Mouse (Mus musculus) G1E (cell line): ENCODE measurements around the gene Gpn3. TPM values are rescaled to one million over a fixed set of nuclear protein-coding genes. Genes with fewer than 3 reads are reported as not detected.

ENCODE experiments used
- ATAC-seq: 2 replicates; pipeline ENCODE4 v1.8.0; 2016; ENCODE audit warnings: mild to moderate bottlenecking; ENCODE audit not compliant: insufficient number of reproducible peaks, poor library complexity, low FRiP score, severe bottlenecking; ENCODE audit errors: extremely low read depth
- DNase-seq: peaks from one replicate; pipeline ENCODE4 v3.0.0; 2012; ENCODE audit warnings: low spot score
- H3K27me3 ChIP-seq: 2 replicates; pipeline ENCODE4 v1.6.1; 2012; ENCODE audit warnings: mild to moderate bottlenecking, low read length, inconsistent platforms; ENCODE audit not compliant: insufficient read depth
- H3K36me3 ChIP-seq: replicated peaks from 2 replicates; pipeline ENCODE3; 2012; ENCODE audit warnings: mild to moderate bottlenecking, inconsistent platforms
- H3K4me1 ChIP-seq: 2 replicates; pipeline ENCODE4 v1.6.1; 2012; ENCODE audit warnings: low read depth, low read length, inconsistent platforms, mixed read lengths; ENCODE audit not compliant: insufficient read depth
- H3K4me3 ChIP-seq: 2 replicates; pipeline ENCODE4 v1.5.1; 2012; ENCODE audit warnings: low read depth, mild to moderate bottlenecking, inconsistent platforms, low read length, moderate library complexity, mixed read lengths
- H3K9me3 ChIP-seq: replicated peaks from 2 replicates; pipeline ENCODE4 v1.6.1; 2012; ENCODE audit warnings: inconsistent platforms
- CTCF ChIP-seq: IDR thresholded peaks from 2 replicates; pipeline ENCODE4 v1.5.1; 2012; ENCODE audit warnings: low read depth, low read length, inconsistent platforms, mixed read lengths
- GATA1 ChIP-seq: IDR thresholded peaks from 2 replicates; pipeline ENCODE4 v1.6.1; 2012; ENCODE audit warnings: borderline replicate concordance, low read length, inconsistent platforms, mixed read lengths
- GATA2 ChIP-seq: IDR thresholded peaks from 2 replicates; pipeline ENCODE4 v1.6.1; 2012; ENCODE audit warnings: low read depth, low read length, inconsistent platforms, borderline replicate concordance
- POLR2AphosphoS5 ChIP-seq: IDR thresholded peaks from 2 replicates; pipeline ENCODE4 v1.6.1; 2012; ENCODE audit warnings: low read depth, low read length, inconsistent platforms; ENCODE audit not compliant: insufficient replicate concordance
- TAL1 ChIP-seq: conservative IDR thresholded peaks from 2 replicates; pipeline ENCODE4 v1.6.1; 2012; ENCODE audit warnings: low read depth, low read length, inconsistent platforms, mixed read lengths
- polyA plus RNA-seq: library from polyadenylated mRNA; stranded (reverse); fragments of >175 nt; gene quantifications from 2 replicates; pipeline ENCODE4 v1.2.3, GENCODE M21; 2012
- total RNA-seq, 2 experiments: library from RNA; stranded (forward) in 1 of 2; stranded (reverse) in 1 of 2; fragments of 200-1000 nt in 1 of 2; fragments of >200 nt in 1 of 2; fragmentation: Nextera tagmentation in 1 of 2; gene quantifications; 2 replicates each; pipeline ENCODE4 v1.2.3; 2014 to 2017

Gene Gpn3
- total and polyA plus RNA-seq, 3 experiments: 48.8 to 59.0 (median 52.6) TPM

GRCm38 (mm10) chr5:122402772-122403171 is 31.1 kb downstream of the Gpn3 start:
- DNase-seq (no peak), ATAC-seq (no peak)
- Histone ChIP-seq H3K36me3 (peaks cover 99% of the 10 kb centered on the region), H3K9me3 (no peaks in the 10 kb centered on the region), H3K4me1 (peaks cover 8% of the 10 kb centered on the region), H3K4me3 (no peak overlapping the region), H3K27me3 (no peaks in the 10 kb centered on the region)
- TF ChIP-seq TAL1: no peak
- no peak for TF ChIP-seq GATA2
- no peak for TF ChIP-seq POLR2AphosphoS5
- TF ChIP-seq CTCF: no peak
- TF ChIP-seq GATA1: no peak

- peaks cover 96% of the 10 kb centered on the region for H3K36me3 ChIP-seq
- no peak for ATAC-seq
Measured at GRCm38 (mm10) chr5:122403362-122403761, 31.7 kb downstream of the Gpn3 start.

GRCm38 (mm10) chr5:122405537-122405936 is 33.9 kb downstream of the Gpn3 start:
- no peaks in the 10 kb centered on the region; the same call in 1 of the 2 replicates for H3K9me3 ChIP-seq

More at GRCm38 (mm10) chr5:122403362-122403761, 31.7 kb downstream of the Gpn3 start:
- Histone ChIP-seq H3K27me3 (no peaks in the 10 kb centered on the region), H3K4me1 (peaks cover 8% of the 10 kb centered on the region), H3K4me3 (no peak overlapping the region), H3K9me3 (no peaks in the 10 kb centered on the region)
- DNase-seq: no peak
- no peak for TF ChIP-seq GATA1
- TF ChIP-seq CTCF: no peak
- TF ChIP-seq TAL1: no peak
- TF ChIP-seq GATA2: no peak
- no peak for TF ChIP-seq POLR2AphosphoS5

GRCm38 (mm10) chr5:122409692-122410645 is 38.3 kb downstream of the Gpn3 start:
- no peak overlapping the region for H3K4me3 ChIP-seq
- TF ChIP-seq GATA2 (no peak), POLR2AphosphoS5 (no peak), GATA1 (no peak), CTCF (no peak), TAL1 (no peak)
- H3K9me3 ChIP-seq: no peaks in the 10 kb centered on the region; the same call in 1 of the 2 replicates
- peaks cover 12% of the 10 kb centered on the region for H3K4me1 ChIP-seq
- peaks cover 46% of the 10 kb centered on the region for H3K36me3 ChIP-seq
- no peaks in the 10 kb centered on the region for H3K27me3 ChIP-seq
- ATAC-seq (no peak), DNase-seq (no peak)

More at GRCm38 (mm10) chr5:122405537-122405936, 33.9 kb downstream of the Gpn3 start:
- ATAC-seq (no peak), DNase-seq (no peak)
- Histone ChIP-seq H3K4me1 (peaks cover 9% of the 10 kb centered on the region), H3K4me3 (no peak overlapping the region), H3K27me3 (no peaks in the 10 kb centered on the region), H3K36me3 (peaks cover 89% of the 10 kb centered on the region)
- TF ChIP-seq POLR2AphosphoS5 (no peak), TAL1 (no peak), CTCF (no peak), GATA1 (no peak), GATA2 (no peak)

GRCm38 (mm10) chr5:122411892-122412291 is 40.2 kb downstream of the Gpn3 start:
- Histone ChIP-seq H3K36me3 (peaks cover 27% of the 10 kb centered on the region), H3K4me3 (no peak overlapping the region), H3K9me3 (peaks cover 3% of the 10 kb centered on the region), H3K27me3 (no peaks in the 10 kb centered on the region), H3K4me1 (peaks cover 12% of the 10 kb centered on the region)
- ATAC-seq (no peak), DNase-seq (no peak)
- TF ChIP-seq GATA2 (no peak), CTCF (no peak), POLR2AphosphoS5 (no peak), GATA1 (no peak), TAL1 (no peak)

- DNase-seq: no peak
- no peak overlapping the region for H3K4me3 ChIP-seq
- no peaks in the 10 kb centered on the region for H3K27me3 ChIP-seq
- TF ChIP-seq GATA1 (no peak), TAL1 (no peak), GATA2 (no peak), CTCF (no peak), POLR2AphosphoS5 (no peak)
- ATAC-seq: no peak
- peaks cover 3% of the 10 kb centered on the region for H3K9me3 ChIP-seq
- peaks cover 12% of the 10 kb centered on the region for H3K4me1 ChIP-seq
- peaks cover 18% of the 10 kb centered on the region for H3K36me3 ChIP-seq
Measured at GRCm38 (mm10) chr5:122412826-122413225, 41.1 kb downstream of the Gpn3 start.
